Mouse (Mus musculus) neural tube, embryonic 10.5 days (tissue): ENCODE measurements around the gene 4930402H24Rik.

Experiments
- DNase-seq: peaks from one replicate; pipeline ENCODE4 v3.0.0-alpha.2; 2017; ENCODE audit warnings: low spot score; ENCODE audit errors: extremely low spot score

Gene 4930402H24Rik

GRCm38 (mm10) chr2:130667559-130667958 is 238.6 kb downstream of the 4930402H24Rik start, which contains the start of gene Itpa:
TSS of gene Itpa (plus strand) at chr2:130667610.
- DNase-seq, result peak; percentile 87

DNA sequence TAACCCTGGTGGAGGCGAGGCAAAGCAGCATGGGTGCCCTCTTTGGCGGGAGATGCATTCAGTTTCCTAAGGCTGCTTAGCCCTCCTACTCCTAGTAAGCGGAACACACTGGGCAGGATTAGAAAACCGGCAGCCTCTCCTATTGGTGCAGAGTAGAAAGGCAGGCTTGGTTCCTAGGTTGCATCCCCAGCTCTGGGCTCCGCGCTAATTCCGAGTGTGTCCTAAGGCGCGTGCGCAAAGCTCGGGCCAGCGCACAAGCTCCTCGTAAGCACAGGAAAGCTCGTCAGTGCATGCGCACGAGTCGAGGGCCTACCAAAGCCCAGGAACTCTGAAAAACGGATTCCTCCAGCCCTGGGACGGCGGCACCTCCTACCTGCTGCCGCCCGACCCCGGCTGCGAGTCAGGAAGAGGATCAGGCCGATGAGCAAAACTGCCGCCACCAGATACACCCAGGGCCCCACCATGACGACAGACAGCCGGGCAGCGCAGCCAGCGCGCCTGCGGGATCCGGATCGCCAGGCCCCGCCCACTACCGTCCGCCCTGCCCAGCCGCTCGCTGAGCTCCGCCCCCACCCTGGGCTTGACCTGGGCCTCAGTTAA is 242.0 kb downstream of the 4930402H24Rik start, which contains the start of gene Ddrgk1:
Ddrgk1 (minus strand) TSS at position 558 of the 600 bp plus-strand sequence.
- DNase-seq, result peak; percentile 92

GRCm38 (mm10) chr2:130663342-130663741 is 242.9 kb downstream of the 4930402H24Rik start:
- no peak for DNase-seq

- no peak for DNase-seq
Observed at GRCm38 (mm10) chr2:130658530-130658929, 247.7 kb downstream of the 4930402H24Rik start.

- DNase-seq, result no peak
Observed at GRCm38 (mm10) chr2:130657541-130657940, 248.7 kb downstream of the 4930402H24Rik start.

DNA sequence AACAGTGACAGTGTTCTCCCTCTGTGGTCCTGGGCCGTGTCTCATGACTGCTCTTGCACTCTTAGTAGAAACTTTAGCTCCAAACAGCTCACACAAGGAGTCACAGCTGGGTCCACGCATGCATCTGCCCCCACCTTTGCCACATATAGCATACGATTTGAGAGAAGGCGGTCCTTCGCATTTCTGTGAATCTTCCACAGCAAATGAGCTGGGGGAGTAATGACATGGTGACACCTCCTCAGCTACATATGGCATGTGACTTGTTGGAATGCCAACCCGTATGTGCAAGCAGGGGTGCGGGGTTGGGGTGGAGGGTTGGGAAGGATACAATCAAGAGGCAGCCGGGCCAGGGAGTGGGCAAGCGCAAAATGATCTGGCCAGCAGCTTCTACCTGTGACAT is 249.7 kb downstream of the 4930402H24Rik start:
- no peak for DNase-seq
